Mouse (Mus musculus) liver, adult 2 months (tissue): ENCODE results near the gene 9130230L23Rik. TPM values are rescaled to one million over a fixed set of nuclear protein-coding genes. Genes with fewer than 3 reads are reported as not detected.
A peak's percentile ranks its signal among the peaks of the same experiment; 100 is the strongest.

Source experiments
- DNase-seq: peaks from one replicate; pipeline ENCODE4 v3.0.0-alpha.2; 2011; ENCODE audit warnings: low read depth, low spot score; ENCODE audit errors: extremely low read depth
- H3K27ac ChIP-seq: fragments of 200-500 bp; replicated peaks from 2 replicates; pipeline ENCODE4 v1.5.1; 2012; ENCODE audit warnings: low read depth, mild to moderate bottlenecking, control low read depth, inconsistent platforms, low read length; ENCODE audit not compliant: insufficient read depth
- H3K27me3 ChIP-seq: fragments of 200-500 bp; 2 replicates; pipeline ENCODE4 v1.6.1; 2012; ENCODE audit warnings: mild to moderate bottlenecking, moderate library complexity, low read length, inconsistent platforms; ENCODE audit not compliant: control insufficient read depth, insufficient read depth
- H3K36me3 ChIP-seq: fragments of 200-500 bp; 2 replicates; pipeline ENCODE4 v1.6.1; 2012; ENCODE audit warnings: low read length, inconsistent platforms; ENCODE audit not compliant: control insufficient read depth, insufficient read depth
- H3K4me1 ChIP-seq: fragments of 200-500 bp; 2 replicates; pipeline ENCODE4 v1.6.1; 2011; ENCODE audit warnings: low read length; ENCODE audit not compliant: control insufficient read depth, insufficient read depth
- H3K4me3 ChIP-seq: fragments of 200-500 bp; 2 replicates; pipeline ENCODE4 v1.5.1; 2011; ENCODE audit warnings: low read depth, mild to moderate bottlenecking, control low read depth, low read length, moderate library complexity; ENCODE audit not compliant: insufficient read depth
- H3K79me2 ChIP-seq: fragments of 200-500 bp; 2 replicates; pipeline ENCODE4 v1.6.1; 2012; ENCODE audit warnings: inconsistent platforms, mild to moderate bottlenecking, low read length, moderate library complexity; ENCODE audit not compliant: control insufficient read depth, insufficient read depth
- H3K9ac ChIP-seq: fragments of 200-500 bp; 2 replicates; pipeline ENCODE4 v1.6.1; 2012; ENCODE audit warnings: low read depth, mild to moderate bottlenecking, control low read depth, inconsistent platforms, low read length
- CTCF ChIP-seq: fragments of 200-500 bp; IDR thresholded peaks from 2 replicates; pipeline ENCODE4 v1.5.1; 2011; ENCODE audit warnings: low read depth, low read length, control low read depth
- POLR2A ChIP-seq: fragments of 200-500 bp; IDR thresholded peaks from 2 replicates; pipeline ENCODE4 v1.6.1; 2011; ENCODE audit warnings: low read length, control low read depth; ENCODE audit not compliant: insufficient read depth; ENCODE audit errors: extremely low read depth
- WGBS: fragments of 180-500 bp; shearing (Covaris S2); methylation state at CpG from one replicate; pipeline ENCODE4 v1.1.7; 2018; 5-methylcytosine and 5-hydroxymethylcytosine counted together
- polyA plus RNA-seq: library from polyadenylated mRNA; depleted of rRNA; stranded (reverse); fragments of >200 nt; gene quantifications from 2 replicates; pipeline ENCODE4 v1.2.3, GENCODE M21; 2012
- total RNA-seq: library from RNA; depleted of rRNA; stranded (reverse); fragments of >200 nt; gene quantifications from 2 replicates; pipeline ENCODE4 v1.2.3, GENCODE M21; 2014

9130230L23Rik gene
- total and polyA plus RNA-seq, 2 experiments = 0.65 TPM; not detected in 1

DNA sequence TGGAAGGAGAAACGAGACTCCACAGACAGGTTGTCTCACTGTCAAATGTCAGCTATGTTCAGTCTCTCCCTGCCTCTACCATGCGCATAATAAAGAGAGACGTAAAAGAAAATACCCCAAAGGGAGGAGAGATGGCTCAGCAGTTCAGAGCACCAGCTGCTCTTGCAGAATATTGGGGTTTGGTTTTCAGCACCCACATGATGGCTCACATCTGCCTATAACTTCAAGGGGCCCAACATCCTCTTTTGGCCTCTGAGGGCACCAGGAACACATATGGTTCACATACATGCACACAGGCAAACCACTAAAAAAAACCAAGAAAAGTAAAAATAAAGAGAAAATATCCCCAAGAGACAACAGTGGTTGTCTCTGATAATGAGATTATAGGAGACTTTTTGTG is 54.3 kb downstream of the 9130230L23Rik start:
- Histone ChIP-seq H3K79me2 (no peaks in the 10 kb centered on the region), H3K27ac (no peak overlapping the region), H3K36me3 (no peaks in the 10 kb centered on the region), H3K4me1 (no peaks in the 10 kb centered on the region), H3K27me3 (no peaks in the 10 kb centered on the region), H3K4me3 (no peak overlapping the region), H3K9ac (no peak overlapping the region)
- DNase-seq = no peak
- whole genome bisulfite sequencing = 94% methylated on average over 3 of the region's 3 CpGs
- TF ChIP-seq CTCF (no peak), POLR2A (no peak)

- no peak overlapping the region for H3K27ac ChIP-seq
- no peaks in the 10 kb centered on the region for H3K4me1 ChIP-seq
- no peak overlapping the region for H3K4me3 ChIP-seq
- H3K9ac ChIP-seq = no peak overlapping the region
- DNase-seq = no peak
- H3K79me2 ChIP-seq = no peaks in the 10 kb centered on the region
- no peaks in the 10 kb centered on the region for H3K27me3 ChIP-seq
- 80% methylated on average over 4 of the region's 4 CpGs for WGBS
- H3K36me3 ChIP-seq = no peaks in the 10 kb centered on the region
- TF ChIP-seq CTCF = no peak
These were observed 62.9 kb downstream of the 9130230L23Rik start for GRCm38 (mm10) chr5:65941145-65941544.

- WGBS = 31% methylated on average over 9 of the region's 9 CpGs
These were observed 65.9 kb downstream of the 9130230L23Rik start for GRCm38 (mm10) chr5:65937998-65938715.

GRCm38 (mm10) chr5:65937011-65937726 is 66.9 kb downstream of the 9130230L23Rik start:
- WGBS = 73% methylated on average over 11 of the region's 11 CpGs
- DNase-seq = no peak
- no peaks in the 10 kb centered on the region for H3K36me3 ChIP-seq
- no peak for TF ChIP-seq CTCF
- TF ChIP-seq POLR2A = no peak
- no peak overlapping the region for H3K9ac ChIP-seq
- no peaks in the 10 kb centered on the region for H3K79me2 ChIP-seq
- H3K4me3 ChIP-seq = no peak overlapping the region
- H3K27ac ChIP-seq = no peak overlapping the region
- H3K27me3 ChIP-seq = no peaks in the 10 kb centered on the region
- H3K4me1 ChIP-seq = no peaks in the 10 kb centered on the region

More at GRCm38 (mm10) chr5:65937998-65938715, 65.9 kb downstream of the 9130230L23Rik start:
- H3K27me3 ChIP-seq = no peaks in the 10 kb centered on the region
- H3K4me1 ChIP-seq = no peaks in the 10 kb centered on the region
- no peak overlapping the region for H3K9ac ChIP-seq
- peak; percentile 57 for DNase-seq
- no peaks in the 10 kb centered on the region for H3K79me2 ChIP-seq
- H3K4me3 ChIP-seq = no peak overlapping the region
- no peak overlapping the region for H3K27ac ChIP-seq
- TF ChIP-seq POLR2A = no peak
- peak; percentile 89 for TF ChIP-seq CTCF
- H3K36me3 ChIP-seq = no peaks in the 10 kb centered on the region

DNA sequence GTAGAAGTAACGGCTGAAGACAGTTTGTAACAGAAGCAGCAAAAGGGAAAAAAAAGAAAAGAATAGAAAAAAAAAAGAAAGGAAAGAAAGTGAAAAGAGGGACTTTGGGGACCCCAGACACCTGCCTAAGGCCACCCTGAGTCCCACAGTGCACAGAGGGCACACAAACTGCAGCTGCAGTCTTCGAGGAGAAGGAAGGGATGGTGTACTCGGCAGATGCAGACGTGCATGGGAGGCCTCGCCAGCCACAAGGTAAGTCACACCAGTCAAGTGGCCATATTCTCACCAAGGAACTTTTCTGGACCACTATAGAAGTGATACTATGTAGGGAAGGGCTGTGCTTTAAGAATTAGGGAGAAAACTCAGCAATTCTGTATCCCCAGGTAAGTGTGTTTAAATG is 69.3 kb downstream of the 9130230L23Rik start, which contains the start of gene Chrna9:
Chrna9 (plus strand) TSS at position 139 of the 400 bp plus-strand sequence.
- no peaks in the 10 kb centered on the region for H3K4me1 ChIP-seq
- no peaks in the 10 kb centered on the region for H3K36me3 ChIP-seq
- H3K27me3 ChIP-seq = no peaks in the 10 kb centered on the region
- whole genome bisulfite sequencing = 85% methylated on average over 5 of the region's 5 CpGs
- DNase-seq = no peak
- H3K9ac ChIP-seq = no peak within 1 kb of the TSS
- no peak within 1 kb of the TSS for H3K4me3 ChIP-seq
- no peaks in the 10 kb centered on the region for H3K79me2 ChIP-seq
- H3K27ac ChIP-seq = no peak within 1 kb of the TSS
- no peak for TF ChIP-seq POLR2A
- no peak for TF ChIP-seq CTCF

- no peak for TF ChIP-seq CTCF
- TF ChIP-seq POLR2A = no peak
- DNase-seq = peak; percentile 19
- 94% methylated on average over 2 of the region's 2 CpGs for WGBS
- Histone ChIP-seq H3K4me1 (no peaks in the 10 kb centered on the region), H3K4me3 (no peak overlapping the region), H3K9ac (no peak overlapping the region), H3K36me3 (no peaks in the 10 kb centered on the region), H3K79me2 (no peaks in the 10 kb centered on the region), H3K27me3 (no peaks in the 10 kb centered on the region), H3K27ac (no peak overlapping the region)
These were observed 70.3 kb downstream of the 9130230L23Rik start for GRCm38 (mm10) chr5:65933764-65934163.
